27 mouse cellular contexts compared by ENCODE assay signal in genomic region chr12:75367371-75367770, GRCm38 (mm10). TPM values are rescaled to one million over a fixed set of nuclear protein-coding genes. Genes with fewer than 3 reads are reported as not detected.
DNase-seq lines count a peak whose midpoint lies in the region; TF ChIP-seq lines count a peak whose summit lies in the region.
"Had no signal": no experiment of that assay in that cellular context is flagged by ENCODE, and none has a peak within 500 bp of the region (broad histone marks: within the 10 kb centered on the region; RNA-seq: fewer than 3 reads in every experiment).

No protein-coding gene starts in this region.

- TF ChIP-seq CTCF in gastrocnemius, adult 2 months (IDR thresholded peaks at IDR 0.05): no peak
- TF ChIP-seq CTCF in heart, adult 2 months (IDR thresholded peaks at IDR 0.05): no peak

- TF ChIP-seq EP300 in heart, adult 2 months (IDR thresholded peaks at IDR 0.05; ENCODE audit: insufficient read depth, low read depth, low read length): no peak

- no peak overlapping the region for H3K9ac ChIP-seq in heart, adult 2 months (ENCODE audit: low read depth, low read length)
- H3K9ac ChIP-seq: embryonic facial prominence, embryonic 12.5 days; forebrain, embryonic 13.5 days; forebrain, embryonic 15.5 days had no signal

- no peak overlapping the region for H3K4me3 ChIP-seq in gastrocnemius, adult 2 months
- H3K4me3 ChIP-seq in heart, adult 2 months: no peak overlapping the region
- H3K4me3 ChIP-seq: embryonic facial prominence, embryonic 10.5 days; embryonic facial prominence, embryonic 12.5 days; forebrain, embryonic 13.5 days; forebrain, embryonic 15.5 days had no signal

- peak overlapping the region; percentile 79 for H3K27ac ChIP-seq in gastrocnemius, adult 2 months
- H3K27ac ChIP-seq in heart, adult 2 months: peak overlapping the region; percentile 65
- H3K27ac ChIP-seq: embryonic facial prominence, embryonic 10.5 days; embryonic facial prominence, embryonic 12.5 days; forebrain, embryonic 13.5 days; forebrain, embryonic 15.5 days had no signal

- DNase-seq in gastrocnemius, adult 2 months: no peak
- DNase-seq in gastrocnemius, postnatal 4 days (ENCODE audit: low spot score in 2 of 2): no peak
- DNase-seq in heart, adult 2 months: peak in 1 of 2 experiments; percentile 16
- DNase-seq in heart, adult 9 months (ENCODE audit: low spot score in 2 of 2): no peak
- peak; percentile 12 for DNase-seq in testis, postnatal 10 days (ENCODE audit: low spot score)
- DNase-seq in testis, postnatal 14 days (ENCODE audit: low spot score): no peak
- no peak for DNase-seq in lung, postnatal 10 days
- DNase-seq: adrenal gland, adult 2 months; adrenal gland, postnatal 10 days; adrenal gland, postnatal 25 days; B cell, adult 2 months; cerebellum, adult 11-12 months; cerebellum, adult 2 months; cerebellum, adult 9-10 months; cerebellum, postnatal 10 days; cerebellum, postnatal 25 days had no signal

- H3K79me2 ChIP-seq in heart, adult 2 months (replicated peaks; ENCODE audit: control insufficient read depth, insufficient read depth, low read length): no peaks in the 10 kb centered on the region

- H3K27me3 ChIP-seq in heart, adult 2 months (ENCODE audit: control insufficient read depth, insufficient read depth, low read length): no peaks in the 10 kb centered on the region
- H3K27me3 ChIP-seq: CH12.LX; embryonic facial prominence, embryonic 12.5 days; forebrain, embryonic 13.5 days; forebrain, embryonic 15.5 days had no signal

- intact Hi-C loops in gastrocnemius, adult 2 months (cut with DNase I): loop anchor here (5.0 kb wide), 1 partner anchor 85 kb away; no protein-coding TSS in a partner anchor
- intact Hi-C loops in heart, adult 2 months (cut with DNase I): loop anchor here (5.0 kb wide), 1 partner anchor 85 kb away; no protein-coding TSS in a partner anchor

- peaks cover 25% of the 10 kb centered on the region for H3K4me1 ChIP-seq in heart, adult 2 months (ENCODE audit: control insufficient read depth, insufficient read depth, low read length)
- H3K4me1 ChIP-seq: embryonic facial prominence, embryonic 10.5 days; embryonic facial prominence, embryonic 12.5 days; forebrain, embryonic 13.5 days; forebrain, embryonic 15.5 days had no signal

- no peak for TF ChIP-seq POLR2A in heart, adult 2 months (IDR thresholded peaks at IDR 0.05; ENCODE audit: insufficient read depth, low read depth, low read length)

- 87% methylated on average over 6 of the region's 6 CpGs for WGBS in heart, adult 2 months

- H3K36me3 ChIP-seq in heart, adult 2 months (ENCODE audit: control insufficient read depth, insufficient read depth, low read length): peaks cover 15% of the 10 kb centered on the region
- H3K36me3 ChIP-seq: embryonic facial prominence, embryonic 10.5 days; embryonic facial prominence, embryonic 12.5 days; forebrain, embryonic 15.5 days; G1E had no signal

RNA-seq across cellular contexts. Expression of gene Gphb5, which starts 49.2 kb away (rescaled TPM):
- total RNA-seq in gastrocnemius, adult 2 months (2021): not detected
- not detected for total RNA-seq in gastrocnemius, postnatal 4 days (2021)
- not detected for total RNA-seq in heart, adult 2 months (2021)
- not detected in 2 replicates for polyA plus RNA-seq in heart, adult 2 months (2012; rRNA removed)
- total RNA-seq: adrenal gland, adult 2 months; adrenal gland, postnatal 10 days; adrenal gland, postnatal 25 days; adrenal gland, postnatal 4 days; CH12.LX; G1E had no signal
- polyA plus RNA-seq: activated CD4-positive, CD25-positive, alpha-beta regulatory T cell, adult 4 months; adrenal gland, adult 2 months; cerebellum, adult 2 months; cortical plate, adult 2 months; embryonic facial prominence, embryonic 10.5 days; forebrain, embryonic 11.5 days; forebrain, embryonic 13.5 days; forebrain, embryonic 15.5 days; G1E; Patski had no signal

RNA-seq across cellular contexts. Expression of gene Rhoj, which starts 59.2 kb away (rescaled TPM):
- 10 to 100 TPM; 13.7 to 19.7 TPM for total RNA-seq in gastrocnemius, adult 2 months (2021)
- 10 to 100 TPM; 60.0 TPM for total RNA-seq in gastrocnemius, postnatal 4 days (2021)
- total RNA-seq in heart, adult 2 months (2021): 10 to 100 TPM; 30.1 to 37.1 TPM
- polyA plus RNA-seq in heart, adult 2 months (2012; rRNA removed): 42.6 and 66.2 TPM in 2 replicates
- total RNA-seq: CH12.LX had no signal
- polyA plus RNA-seq: activated CD4-positive, CD25-positive, alpha-beta regulatory T cell, adult 4 months; G1E had no signal
